Mouse (Mus musculus): ENCODE measurements around the gene Fam162a. TPM values are rescaled to one million over a fixed set of nuclear protein-coding genes. Genes with fewer than 3 reads are reported as not detected.

Gene Fam162a
- polyA plus RNA-seq, 1 experiment, result 159 TPM

GRCm38 (mm10) chr16:36074772-36075171 lies 3.4 kb upstream of the Fam162a start:
- no peak overlapping the region for H3K9ac ChIP-seq (ENCODE audit: low read depth, poor library complexity, severe bottlenecking)
- H3K9me3 ChIP-seq (replicated peaks; ENCODE audit: control insufficient read depth, insufficient read depth, low read length, poor library complexity, severe bottlenecking), result no peaks in the 10 kb centered on the region
- H3K4me3 ChIP-seq (ENCODE audit: low read depth, low read length), result no peak overlapping the region
- no peaks in the 10 kb centered on the region for H3K4me1 ChIP-seq (ENCODE audit: control insufficient read depth, insufficient read depth, low read length)
- no peaks in the 10 kb centered on the region for H3K27me3 ChIP-seq (ENCODE audit: control insufficient read depth, insufficient read depth, low read length, poor library complexity, severe bottlenecking)
- TF ChIP-seq EP300 (IDR thresholded peaks at IDR 0.05; ENCODE audit: insufficient read depth, low read depth, low read length) (no peak), POLR2A (IDR thresholded peaks at IDR 0.05; ENCODE audit: insufficient read depth, low read length) (no peak), CTCF (IDR thresholded peaks at IDR 0.05; ENCODE audit: low read depth, low read length) (no peak)
- peaks cover 11% of the 10 kb centered on the region for H3K36me3 ChIP-seq (ENCODE audit: control insufficient read depth, insufficient read depth, low read length, poor library complexity, severe bottlenecking)
- H3K27ac ChIP-seq (ENCODE audit: insufficient read depth, low read length), result no peak overlapping the region

GRCm38 (mm10) chr16:36072410-36073011 lies 1.1 kb upstream of the Fam162a start:
- H3K4me1 ChIP-seq (ENCODE audit: control insufficient read depth, insufficient read depth, low read length), result no peaks in the 10 kb centered on the region
- peak overlapping the region; percentile 97 for H3K27ac ChIP-seq (ENCODE audit: insufficient read depth, low read length)
- TF ChIP-seq POLR2A (IDR thresholded peaks at IDR 0.05; ENCODE audit: insufficient read depth, low read length) (no peak), EP300 (IDR thresholded peaks at IDR 0.05; ENCODE audit: insufficient read depth, low read depth, low read length) (no peak), CTCF (IDR thresholded peaks at IDR 0.05; ENCODE audit: low read depth, low read length) (no peak)
- no peaks in the 10 kb centered on the region for H3K27me3 ChIP-seq (ENCODE audit: control insufficient read depth, insufficient read depth, low read length, poor library complexity, severe bottlenecking)
- peak overlapping the region; percentile 88 for H3K4me3 ChIP-seq (ENCODE audit: low read depth, low read length)
- H3K9me3 ChIP-seq (replicated peaks; ENCODE audit: control insufficient read depth, insufficient read depth, low read length, poor library complexity, severe bottlenecking), result no peaks in the 10 kb centered on the region
- H3K9ac ChIP-seq (ENCODE audit: low read depth, poor library complexity, severe bottlenecking), result peak overlapping the region; percentile 95
- peaks cover 8% of the 10 kb centered on the region for H3K36me3 ChIP-seq (ENCODE audit: control insufficient read depth, insufficient read depth, low read length, poor library complexity, severe bottlenecking)

- Histone ChIP-seq H3K9ac (ENCODE audit: low read depth, poor library complexity, severe bottlenecking) (peak overlapping the region; percentile 95), H3K4me1 (ENCODE audit: control insufficient read depth, insufficient read depth, low read length) (no peaks in the 10 kb centered on the region), H3K9me3 (replicated peaks; ENCODE audit: control insufficient read depth, insufficient read depth, low read length, poor library complexity, severe bottlenecking) (no peaks in the 10 kb centered on the region), H3K4me3 (ENCODE audit: low read depth, low read length) (peak overlapping the region; percentile 88), H3K27ac (ENCODE audit: insufficient read depth, low read length) (peak overlapping the region; percentile 74), H3K36me3 (ENCODE audit: control insufficient read depth, insufficient read depth, low read length, poor library complexity, severe bottlenecking) (peaks cover 9% of the 10 kb centered on the region), H3K27me3 (ENCODE audit: control insufficient read depth, insufficient read depth, low read length, poor library complexity, severe bottlenecking) (no peaks in the 10 kb centered on the region)
- TF ChIP-seq EP300 (IDR thresholded peaks at IDR 0.05; ENCODE audit: insufficient read depth, low read depth, low read length) (no peak), CTCF (IDR thresholded peaks at IDR 0.05; ENCODE audit: low read depth, low read length) (no peak), POLR2A (IDR thresholded peaks at IDR 0.05; ENCODE audit: insufficient read depth, low read length) (no peak)
These were observed 334 bp downstream of the Fam162a start for GRCm38 (mm10) chr16:36071071-36071449.

GRCm38 (mm10) chr16:36069819-36070575 lies 1.4 kb downstream of the Fam162a start:
- Histone ChIP-seq H3K27ac (ENCODE audit: insufficient read depth, low read length) (no peak overlapping the region), H3K4me3 (ENCODE audit: low read depth, low read length) (peak overlapping the region; percentile 88), H3K9me3 (replicated peaks; ENCODE audit: control insufficient read depth, insufficient read depth, low read length, poor library complexity, severe bottlenecking) (no peaks in the 10 kb centered on the region), H3K9ac (ENCODE audit: low read depth, poor library complexity, severe bottlenecking) (peak overlapping the region; percentile 95), H3K4me1 (ENCODE audit: control insufficient read depth, insufficient read depth, low read length) (peaks cover 3% of the 10 kb centered on the region), H3K27me3 (ENCODE audit: control insufficient read depth, insufficient read depth, low read length, poor library complexity, severe bottlenecking) (no peaks in the 10 kb centered on the region), H3K36me3 (ENCODE audit: control insufficient read depth, insufficient read depth, low read length, poor library complexity, severe bottlenecking) (peaks cover 6% of the 10 kb centered on the region; the same call in 1 of the 2 replicates)
- TF ChIP-seq CTCF (IDR thresholded peaks at IDR 0.05; ENCODE audit: low read depth, low read length), result no peak
- TF ChIP-seq POLR2A (IDR thresholded peaks at IDR 0.05; ENCODE audit: insufficient read depth, low read length), result no peak
- no peak for TF ChIP-seq EP300 (IDR thresholded peaks at IDR 0.05; ENCODE audit: insufficient read depth, low read depth, low read length)

GRCm38 (mm10) chr16:36068356-36068755 lies 3.0 kb downstream of the Fam162a start:
- no peaks in the 10 kb centered on the region for H3K27me3 ChIP-seq (ENCODE audit: control insufficient read depth, insufficient read depth, low read length, poor library complexity, severe bottlenecking)
- peaks cover 4% of the 10 kb centered on the region; the same call in 1 of the 2 replicates for H3K36me3 ChIP-seq (ENCODE audit: control insufficient read depth, insufficient read depth, low read length, poor library complexity, severe bottlenecking)
- TF ChIP-seq CTCF (IDR thresholded peaks at IDR 0.05; ENCODE audit: low read depth, low read length) (no peak), POLR2A (IDR thresholded peaks at IDR 0.05; ENCODE audit: insufficient read depth, low read length) (no peak), EP300 (IDR thresholded peaks at IDR 0.05; ENCODE audit: insufficient read depth, low read depth, low read length) (no peak)
- H3K9ac ChIP-seq (ENCODE audit: low read depth, poor library complexity, severe bottlenecking), result no peak overlapping the region
- peaks cover 3% of the 10 kb centered on the region for H3K4me1 ChIP-seq (ENCODE audit: control insufficient read depth, insufficient read depth, low read length)
- no peak overlapping the region for H3K27ac ChIP-seq (ENCODE audit: insufficient read depth, low read length)
- H3K9me3 ChIP-seq (replicated peaks; ENCODE audit: control insufficient read depth, insufficient read depth, low read length, poor library complexity, severe bottlenecking), result no peaks in the 10 kb centered on the region
- H3K4me3 ChIP-seq (ENCODE audit: low read depth, low read length), result no peak overlapping the region

- Histone ChIP-seq H3K4me3 (ENCODE audit: low read depth, low read length) (no peak overlapping the region), H3K9me3 (replicated peaks; ENCODE audit: control insufficient read depth, insufficient read depth, low read length, poor library complexity, severe bottlenecking) (no peaks in the 10 kb centered on the region), H3K4me1 (ENCODE audit: control insufficient read depth, insufficient read depth, low read length) (peaks cover 3% of the 10 kb centered on the region), H3K27ac (ENCODE audit: insufficient read depth, low read length) (no peak overlapping the region), H3K27me3 (ENCODE audit: control insufficient read depth, insufficient read depth, low read length, poor library complexity, severe bottlenecking) (no peaks in the 10 kb centered on the region), H3K9ac (ENCODE audit: low read depth, poor library complexity, severe bottlenecking) (no peak overlapping the region), H3K36me3 (ENCODE audit: control insufficient read depth, insufficient read depth, low read length, poor library complexity, severe bottlenecking) (peaks cover 4% of the 10 kb centered on the region; the same call in 1 of the 2 replicates)
- no peak for TF ChIP-seq EP300 (IDR thresholded peaks at IDR 0.05; ENCODE audit: insufficient read depth, low read depth, low read length)
- no peak for TF ChIP-seq POLR2A (IDR thresholded peaks at IDR 0.05; ENCODE audit: insufficient read depth, low read length)
- TF ChIP-seq CTCF (IDR thresholded peaks at IDR 0.05; ENCODE audit: low read depth, low read length), result no peak
These were observed 3.7 kb downstream of the Fam162a start for GRCm38 (mm10) chr16:36067694-36068093.

All from ES-Bruce4 (cell line).